8 mouse cellular contexts compared by ENCODE assay signal in the genomic region with DNA sequence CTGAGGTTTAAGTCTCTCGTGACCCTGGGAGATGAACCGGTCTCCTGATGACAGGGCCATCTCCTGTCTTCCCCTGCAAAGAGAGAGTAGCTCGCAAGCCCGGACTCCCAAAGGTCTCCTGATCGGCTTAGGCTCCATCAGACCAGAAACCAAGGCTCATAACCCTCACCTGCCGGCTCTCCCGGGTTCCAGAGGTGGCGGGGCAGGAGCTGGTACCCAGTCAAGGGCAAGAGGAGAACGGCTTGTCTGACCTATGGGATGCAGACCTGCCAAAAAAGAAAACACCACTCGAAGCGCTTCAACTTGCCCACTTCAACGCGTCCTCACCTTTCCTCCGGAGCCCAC. TPM values are rescaled to one million over a fixed set of nuclear protein-coding genes. Genes with fewer than 3 reads are reported as not detected.
A peak's percentile ranks its signal among the peaks of the same experiment; 100 is the strongest.
DNase-seq lines count a peak whose midpoint lies in the region; ATAC-seq lines count a peak whose summit lies in the region.

No protein-coding gene starts in this region.

- no peak for DNase-seq in kidney, postnatal 36 days
- DNase-seq in embryonic facial prominence, embryonic 10.5 days (ENCODE audit: low spot score), result no peak
- DNase-seq in intestine, embryonic 14.5 days (ENCODE audit: low spot score), result no peak
- DNase-seq in right cerebral cortex, adult 2 months (ENCODE audit: low spot score in 2 of 2), result no peak
- no peak for DNase-seq in left cerebral cortex, postnatal 14 days (ENCODE audit: low spot score in 2 of 2)
- DNase-seq in gastrocnemius, adult 8-10 months (ENCODE audit: low spot score in 2 of 2), result no peak

- H3K36me3 ChIP-seq in kidney, embryonic 16.5 days (ENCODE audit: insufficient read depth, low read length), result peaks cover 23% of the 10 kb centered on the region
- H3K36me3 ChIP-seq in embryonic facial prominence, embryonic 10.5 days (replicated peaks), result peaks cover 54% of the 10 kb centered on the region
- H3K36me3 ChIP-seq in intestine, embryonic 14.5 days (ENCODE audit: control insufficient read depth, insufficient read depth, low read length), result peaks cover 34% of the 10 kb centered on the region

- WGBS in kidney, embryonic 16.5 days, result under 1% methylated on average over 14 of the region's 14 CpGs
- WGBS in embryonic facial prominence, embryonic 10.5 days, result under 1% methylated on average over 14 of the region's 14 CpGs
- 0% methylated on average over 14 of the region's 14 CpGs for WGBS in intestine, embryonic 14.5 days

- H3K27me3 ChIP-seq in kidney, embryonic 16.5 days (ENCODE audit: insufficient read depth, low read length), result no peaks in the 10 kb centered on the region
- no peaks in the 10 kb centered on the region for H3K27me3 ChIP-seq in embryonic facial prominence, embryonic 10.5 days (replicated peaks; ENCODE audit: low read depth, poor library complexity, severe bottlenecking)
- H3K27me3 ChIP-seq in intestine, embryonic 14.5 days (replicated peaks; ENCODE audit: control insufficient read depth, insufficient read depth, low read length), result no peaks in the 10 kb centered on the region

- ATAC-seq in kidney, embryonic 16.5 days (ENCODE audit: low FRiP score, low TSS enrichment), result peak; percentile 57
- peak; percentile 29 for ATAC-seq in intestine, embryonic 14.5 days (replicated peaks; ENCODE audit: low FRiP score, low TSS enrichment, low read depth)
- ATAC-seq in monocyte, adult 5-6 weeks (replicated peaks; ENCODE audit: insufficient number of reproducible peaks, low FRiP score, low TSS enrichment, poor library complexity, severe bottlenecking), result peak; percentile 0; the same call in 1 of the 2 replicates

- H3K9me3 ChIP-seq in kidney, embryonic 16.5 days (ENCODE audit: low read length), result no peaks in the 10 kb centered on the region
- no peaks in the 10 kb centered on the region for H3K9me3 ChIP-seq in embryonic facial prominence, embryonic 10.5 days
- no peaks in the 10 kb centered on the region for H3K9me3 ChIP-seq in intestine, embryonic 14.5 days (ENCODE audit: control insufficient read depth, low read length)

- peaks cover 23% of the 10 kb centered on the region for H3K4me1 ChIP-seq in kidney, embryonic 16.5 days (ENCODE audit: insufficient read depth, low read length)
- peaks cover 24% of the 10 kb centered on the region for H3K4me1 ChIP-seq in embryonic facial prominence, embryonic 10.5 days
- H3K4me1 ChIP-seq in intestine, embryonic 14.5 days (replicated peaks; ENCODE audit: control insufficient read depth, insufficient read depth, low read length), result peaks cover 22% of the 10 kb centered on the region

- H3K4me2 ChIP-seq in kidney, embryonic 16.5 days (replicated peaks; ENCODE audit: low read depth, low read length), result peak overlapping the region; percentile 87
- H3K4me2 ChIP-seq in intestine, embryonic 14.5 days (ENCODE audit: low read length), result peak overlapping the region; percentile 94

- intact Hi-C loops in left cerebral cortex, postnatal 14 days (cut with DNase I), result loop anchor here (10.0 kb wide), 1 partner anchor 379 kb away; no protein-coding TSS in a partner anchor

- H3K27ac ChIP-seq in kidney, embryonic 16.5 days (ENCODE audit: low read length), result peak overlapping the region; percentile 85
- peak overlapping the region; percentile 96 for H3K27ac ChIP-seq in embryonic facial prominence, embryonic 10.5 days (replicated peaks)
- H3K27ac ChIP-seq in intestine, embryonic 14.5 days (ENCODE audit: low read depth), result peak overlapping the region; percentile 86

- peak overlapping the region; percentile 88 for H3K4me3 ChIP-seq in kidney, embryonic 16.5 days (ENCODE audit: low read length)
- H3K4me3 ChIP-seq in embryonic facial prominence, embryonic 10.5 days, result peak overlapping the region; percentile 97
- peak overlapping the region; percentile 93 for H3K4me3 ChIP-seq in intestine, embryonic 14.5 days (ENCODE audit: low read depth, low read length)

- H3K9ac ChIP-seq in kidney, embryonic 16.5 days (replicated peaks; ENCODE audit: low read length), result peak overlapping the region; percentile 98
- H3K9ac ChIP-seq in intestine, embryonic 14.5 days (ENCODE audit: low read length), result peak overlapping the region; percentile 92

RNA-seq across cellular contexts. Expression of a gene that starts 0.4 kb away (rescaled TPM):
- 533 and 571 TPM in 2 replicates for polyA plus RNA-seq in kidney, embryonic 16.5 days (2015; fragmentation: Nextera tagmentation; extraction: Ambion mirVana)
- polyA plus RNA-seq in embryonic facial prominence, embryonic 10.5 days (2016; fragmentation: Nextera tagmentation; extraction: Ambion mirVana), result 653 and 654 TPM in 2 replicates
- polyA plus RNA-seq in intestine, embryonic 14.5 days (2014; fragmentation: Nextera tagmentation; extraction: Ambion mirVana), result 798 and 813 TPM in 2 replicates
- 1,374 to 1,946 TPM (median 1,494 TPM) in 3 replicates for total RNA-seq in monocyte, adult 5-6 weeks (2017)
- total RNA-seq in left cerebral cortex, postnatal 14 days (2021), result 100 to 1,000 TPM; 353 to 356 TPM
- 100 to 1,000 TPM; 321 to 472 (median 367) TPM for total RNA-seq in gastrocnemius, adult 8-10 months (2022)

RNA-seq across cellular contexts. Expression of a gene that starts 0.4 kb away (rescaled TPM):
- polyA plus RNA-seq in kidney, embryonic 16.5 days (2015; fragmentation: Nextera tagmentation; extraction: Ambion mirVana), result 188 TPM in 2 replicates
- 142 and 149 TPM in 2 replicates for polyA plus RNA-seq in embryonic facial prominence, embryonic 10.5 days (2016; fragmentation: Nextera tagmentation; extraction: Ambion mirVana)
- 140 and 146 TPM in 2 replicates for polyA plus RNA-seq in intestine, embryonic 14.5 days (2014; fragmentation: Nextera tagmentation; extraction: Ambion mirVana)
- 64.3 to 129 TPM (median 108 TPM) in 3 replicates for total RNA-seq in monocyte, adult 5-6 weeks (2017)
- total RNA-seq in left cerebral cortex, postnatal 14 days (2021), result 100 to 1,000 TPM; 151 to 152 TPM
- total RNA-seq in gastrocnemius, adult 8-10 months (2022), result 100 to 1,000 TPM; 316 to 359 (median 349) TPM

RNA-seq across cellular contexts. Expression of a gene that starts 38.1 kb away (rescaled TPM):
- 0.07 and 0.09 TPM in 2 replicates for polyA plus RNA-seq in kidney, embryonic 16.5 days (2015; fragmentation: Nextera tagmentation; extraction: Ambion mirVana)
- polyA plus RNA-seq in embryonic facial prominence, embryonic 10.5 days (2016; fragmentation: Nextera tagmentation; extraction: Ambion mirVana), result 0.10 and 0.12 TPM in 2 replicates
- 0.09 TPM in 1 of 2 replicates, not detected in the other for polyA plus RNA-seq in intestine, embryonic 14.5 days (2014; fragmentation: Nextera tagmentation; extraction: Ambion mirVana)
- total RNA-seq in monocyte, adult 5-6 weeks (2017), result not detected in 3 replicates
- under 1 TPM; 0.29 to 0.63 TPM for total RNA-seq in left cerebral cortex, postnatal 14 days (2021)
- total RNA-seq in gastrocnemius, adult 8-10 months (2022), result under 1 TPM; 0.15 to 0.52 (median 0.44) TPM

Comparison
In these comparisons a context has a peak if more than half of its experiments do, and no peak if none do; other contexts are left out.
1. ATAC-seq: peak in every context shown above with its lines; median percentile 57 in kidney, embryonic 16.5 days; 29 in intestine, embryonic 14.5 days; 0 in monocyte, adult 5-6 weeks.